Mouse (Mus musculus): ENCODE data around the gene Sergef. TPM values are rescaled to one million over a fixed set of nuclear protein-coding genes. Genes with fewer than 3 reads are reported as not detected.

The Sergef gene
- total and polyA plus RNA-seq, 3 experiments = 10.9 to 36.2 (median 13.0) TPM

DNA sequence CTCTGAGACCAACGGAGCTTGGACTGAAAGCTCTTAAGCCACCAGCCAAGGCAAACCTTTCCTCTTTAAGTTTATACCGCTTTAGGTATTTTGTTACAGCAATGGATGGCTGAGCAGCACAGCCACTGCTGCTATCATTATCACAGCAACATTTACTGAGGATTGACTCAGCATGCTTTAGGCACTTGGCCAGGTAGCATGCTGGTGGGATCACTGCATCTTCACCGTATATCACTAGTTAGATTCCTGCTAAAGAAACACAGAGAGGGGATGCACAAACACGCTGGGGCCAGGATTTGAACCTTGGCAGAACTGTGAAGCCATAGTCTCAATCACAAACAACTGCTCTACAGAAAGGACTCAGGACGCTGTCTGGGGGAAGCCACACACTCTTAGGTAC lies 152.8 kb downstream of the Sergef start:
- no peak for ATAC-seq (ENCODE audit: extremely low read depth, insufficient number of reproducible peaks, low FRiP score, poor library complexity, severe bottlenecking)
- no peaks in the 10 kb centered on the region for H3K9me3 ChIP-seq (replicated peaks)
- no peak overlapping the region for H3K4me3 ChIP-seq (ENCODE audit: low read depth, low read length)
- H3K36me3 ChIP-seq (replicated peaks) = peaks cover 32% of the 10 kb centered on the region
- TF ChIP-seq CTCF (IDR thresholded peaks at IDR 0.05; ENCODE audit: low read depth, low read length) (no peak), GATA2 (IDR thresholded peaks at IDR 0.05; ENCODE audit: borderline replicate concordance, low read depth, low read length) (no peak), POLR2AphosphoS5 (IDR thresholded peaks at IDR 0.05; ENCODE audit: insufficient replicate concordance, low read depth, low read length) (no peak)
- no peak for DNase-seq (ENCODE audit: low spot score)
- H3K4me1 ChIP-seq (ENCODE audit: insufficient read depth, low read depth, low read length) = peaks cover 3% of the 10 kb centered on the region; the same call in 1 of the 2 replicates
- no peaks in the 10 kb centered on the region for H3K27me3 ChIP-seq (ENCODE audit: insufficient read depth, low read length)

DNA sequence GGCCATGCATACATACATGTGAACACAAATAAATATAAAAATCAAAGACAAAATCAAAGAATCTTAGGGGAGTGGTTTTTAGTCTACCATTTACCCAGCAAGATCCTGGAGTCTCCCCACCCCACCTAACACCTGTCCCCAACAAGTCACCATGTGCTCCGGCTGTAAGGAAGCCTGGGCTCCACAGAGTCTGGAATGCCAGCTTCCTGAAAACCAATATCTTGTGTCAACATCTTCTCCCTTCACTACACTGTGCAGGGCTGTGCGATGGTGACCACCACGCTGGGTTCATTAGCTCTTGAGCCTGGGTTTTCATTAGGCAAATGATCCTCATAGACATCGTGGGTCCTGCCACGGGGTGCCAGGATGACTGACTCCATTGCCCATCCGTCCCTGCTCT lies 155.4 kb downstream of the Sergef start:
- ATAC-seq (ENCODE audit: extremely low read depth, insufficient number of reproducible peaks, low FRiP score, poor library complexity, severe bottlenecking) = no peak
- Histone ChIP-seq H3K4me3 (ENCODE audit: low read depth, low read length) (no peak overlapping the region), H3K9me3 (replicated peaks) (no peaks in the 10 kb centered on the region), H3K36me3 (replicated peaks) (peaks cover 26% of the 10 kb centered on the region), H3K4me1 (ENCODE audit: insufficient read depth, low read depth, low read length) (peaks cover 3% of the 10 kb centered on the region; the same call in 1 of the 2 replicates), H3K27me3 (ENCODE audit: insufficient read depth, low read length) (no peaks in the 10 kb centered on the region)
- DNase-seq (ENCODE audit: low spot score) = no peak
- TF ChIP-seq GATA1 (IDR thresholded peaks at IDR 0.05; ENCODE audit: borderline replicate concordance, low read length) = no peak
- no peak for TF ChIP-seq POLR2AphosphoS5 (IDR thresholded peaks at IDR 0.05; ENCODE audit: insufficient replicate concordance, low read depth, low read length)
- TF ChIP-seq GATA2 (IDR thresholded peaks at IDR 0.05; ENCODE audit: borderline replicate concordance, low read depth, low read length) = no peak
- TF ChIP-seq TAL1 (conservative IDR thresholded peaks at IDR 0.05; ENCODE audit: low read depth, low read length) = no peak
- no peak for TF ChIP-seq CTCF (IDR thresholded peaks at IDR 0.05; ENCODE audit: low read depth, low read length)

DNA sequence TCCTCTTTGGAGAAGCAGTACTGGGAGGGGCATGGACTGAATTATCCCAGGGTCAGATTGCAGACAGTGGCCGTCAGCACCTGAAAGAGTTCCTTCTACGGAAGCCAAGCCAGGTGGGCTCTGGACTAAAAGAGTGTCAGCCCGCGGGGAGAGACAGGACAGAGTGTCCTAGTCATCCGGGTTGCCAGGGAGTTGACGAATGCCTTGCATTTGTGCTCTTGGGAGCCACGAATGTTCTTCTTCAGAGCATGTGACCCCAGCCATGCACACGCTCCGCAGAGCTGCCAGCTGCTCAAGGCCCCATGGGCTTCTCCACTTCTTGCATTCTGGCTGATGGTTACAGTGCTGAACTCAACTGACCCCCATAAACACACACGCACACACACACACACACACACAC lies 156.6 kb downstream of the Sergef start:
- no peak for ATAC-seq (ENCODE audit: extremely low read depth, insufficient number of reproducible peaks, low FRiP score, poor library complexity, severe bottlenecking)
- H3K4me3 ChIP-seq (ENCODE audit: low read depth, low read length) = no peak overlapping the region
- H3K9me3 ChIP-seq (replicated peaks) = no peaks in the 10 kb centered on the region
- H3K36me3 ChIP-seq (replicated peaks) = peaks cover 28% of the 10 kb centered on the region
- peaks cover 3% of the 10 kb centered on the region; the same call in 1 of the 2 replicates for H3K4me1 ChIP-seq (ENCODE audit: insufficient read depth, low read depth, low read length)
- no peak for DNase-seq (ENCODE audit: low spot score)
- H3K27me3 ChIP-seq (ENCODE audit: insufficient read depth, low read length) = no peaks in the 10 kb centered on the region
- TF ChIP-seq TAL1 (conservative IDR thresholded peaks at IDR 0.05; ENCODE audit: low read depth, low read length) (no peak), GATA2 (IDR thresholded peaks at IDR 0.05; ENCODE audit: borderline replicate concordance, low read depth, low read length) (no peak), POLR2AphosphoS5 (IDR thresholded peaks at IDR 0.05; ENCODE audit: insufficient replicate concordance, low read depth, low read length) (no peak)

DNA sequence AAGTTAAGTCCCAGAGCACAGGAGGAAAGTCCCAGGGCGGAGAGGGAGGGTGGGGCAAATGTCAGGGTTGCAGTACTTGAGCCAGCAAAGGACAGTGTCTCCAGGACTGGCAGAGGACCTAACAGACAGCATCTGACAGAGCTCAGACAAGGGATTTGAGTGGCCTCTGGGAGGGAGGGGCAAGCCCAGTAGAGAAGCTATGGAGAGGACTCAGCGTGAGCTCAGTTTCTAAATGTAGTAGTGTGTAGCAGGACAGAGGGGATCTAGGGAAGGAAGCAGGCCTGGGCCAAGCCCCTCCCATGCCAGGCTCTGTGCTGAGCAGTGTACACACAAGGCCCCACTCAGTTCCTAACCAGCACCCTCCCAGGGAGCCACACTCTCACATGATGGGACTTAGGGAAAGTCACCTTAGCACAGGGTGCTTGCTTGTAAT lies 157.5 kb downstream of the Sergef start:
- ATAC-seq (ENCODE audit: extremely low read depth, insufficient number of reproducible peaks, low FRiP score, poor library complexity, severe bottlenecking) (no peak), DNase-seq (ENCODE audit: low spot score) (no peak)
- TF ChIP-seq GATA1 (IDR thresholded peaks at IDR 0.05; ENCODE audit: borderline replicate concordance, low read length) = no peak
- no peak for TF ChIP-seq GATA2 (IDR thresholded peaks at IDR 0.05; ENCODE audit: borderline replicate concordance, low read depth, low read length)
- TF ChIP-seq POLR2AphosphoS5 (IDR thresholded peaks at IDR 0.05; ENCODE audit: insufficient replicate concordance, low read depth, low read length) = no peak
- no peak for TF ChIP-seq CTCF (IDR thresholded peaks at IDR 0.05; ENCODE audit: low read depth, low read length)
- TF ChIP-seq TAL1 (conservative IDR thresholded peaks at IDR 0.05; ENCODE audit: low read depth, low read length) = no peak
- H3K4me3 ChIP-seq (ENCODE audit: low read depth, low read length) = no peak overlapping the region
- peaks cover 3% of the 10 kb centered on the region; the same call in 1 of the 2 replicates for H3K4me1 ChIP-seq (ENCODE audit: insufficient read depth, low read depth, low read length)
- H3K36me3 ChIP-seq (replicated peaks) = peaks cover 26% of the 10 kb centered on the region
- no peaks in the 10 kb centered on the region for H3K27me3 ChIP-seq (ENCODE audit: insufficient read depth, low read length)
- no peaks in the 10 kb centered on the region for H3K9me3 ChIP-seq (replicated peaks)

DNA sequence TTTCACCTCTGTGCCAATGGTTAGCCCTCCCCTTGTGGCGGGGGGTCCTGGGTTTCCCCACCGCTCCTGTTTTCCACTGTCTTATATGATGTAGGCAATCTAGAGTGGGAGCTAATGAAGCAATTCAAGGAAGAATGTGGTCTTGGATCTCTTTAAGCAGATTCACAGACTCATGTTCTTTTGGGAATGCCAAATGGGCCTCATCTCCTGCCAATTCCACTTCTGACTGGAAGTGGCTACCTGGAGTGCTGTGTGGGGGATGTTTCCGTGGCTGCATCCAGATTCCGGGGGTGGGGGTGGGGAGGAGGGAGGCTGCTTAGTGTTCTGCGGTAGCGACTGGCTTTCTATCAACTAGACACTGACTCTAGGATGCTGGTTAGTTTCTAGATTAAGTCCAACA lies 159.8 kb downstream of the Sergef start:
- Histone ChIP-seq H3K36me3 (replicated peaks) (peaks cover 17% of the 10 kb centered on the region), H3K27me3 (ENCODE audit: insufficient read depth, low read length) (no peaks in the 10 kb centered on the region), H3K9me3 (replicated peaks) (no peaks in the 10 kb centered on the region), H3K4me1 (ENCODE audit: insufficient read depth, low read depth, low read length) (peaks cover 3% of the 10 kb centered on the region; the same call in 1 of the 2 replicates), H3K4me3 (ENCODE audit: low read depth, low read length) (no peak overlapping the region)
- ATAC-seq (ENCODE audit: extremely low read depth, insufficient number of reproducible peaks, low FRiP score, poor library complexity, severe bottlenecking) = no peak
- TF ChIP-seq GATA2 (IDR thresholded peaks at IDR 0.05; ENCODE audit: borderline replicate concordance, low read depth, low read length) (no peak), GATA1 (IDR thresholded peaks at IDR 0.05; ENCODE audit: borderline replicate concordance, low read length) (no peak), CTCF (IDR thresholded peaks at IDR 0.05; ENCODE audit: low read depth, low read length) (no peak), TAL1 (conservative IDR thresholded peaks at IDR 0.05; ENCODE audit: low read depth, low read length) (no peak), POLR2AphosphoS5 (IDR thresholded peaks at IDR 0.05; ENCODE audit: insufficient replicate concordance, low read depth, low read length) (no peak)
- DNase-seq (ENCODE audit: low spot score) = no peak

DNA sequence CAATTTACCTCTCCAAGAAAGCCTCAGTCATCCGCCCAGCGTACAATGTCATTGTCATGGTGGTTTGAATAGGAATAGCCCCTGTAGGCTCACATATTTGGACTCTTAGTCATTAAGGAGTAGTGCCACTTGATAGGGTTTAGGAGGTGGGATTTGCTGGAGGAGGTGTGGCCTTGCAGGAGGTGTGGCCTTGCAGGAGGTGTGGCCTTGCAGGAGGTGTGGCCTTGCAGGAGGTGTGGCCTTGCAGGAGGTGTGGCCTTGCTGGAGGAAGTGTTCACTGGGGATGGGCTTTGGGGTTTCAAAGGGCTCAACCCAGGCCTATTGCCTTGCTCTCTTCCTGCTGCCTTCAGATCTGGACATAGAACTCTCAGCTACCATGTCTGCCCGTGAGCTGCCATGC lies 162.2 kb downstream of the Sergef start:
- Histone ChIP-seq H3K27me3 (ENCODE audit: insufficient read depth, low read length) (no peaks in the 10 kb centered on the region), H3K4me3 (ENCODE audit: low read depth, low read length) (no peak overlapping the region), H3K4me1 (ENCODE audit: insufficient read depth, low read depth, low read length) (peaks cover 3% of the 10 kb centered on the region; the same call in 1 of the 2 replicates), H3K36me3 (replicated peaks) (peaks cover 12% of the 10 kb centered on the region), H3K9me3 (replicated peaks) (no peaks in the 10 kb centered on the region)
- no peak for DNase-seq (ENCODE audit: low spot score)
- ATAC-seq (ENCODE audit: extremely low read depth, insufficient number of reproducible peaks, low FRiP score, poor library complexity, severe bottlenecking) = no peak
- TF ChIP-seq CTCF (IDR thresholded peaks at IDR 0.05; ENCODE audit: low read depth, low read length) (no peak), TAL1 (conservative IDR thresholded peaks at IDR 0.05; ENCODE audit: low read depth, low read length) (no peak), POLR2AphosphoS5 (IDR thresholded peaks at IDR 0.05; ENCODE audit: insufficient replicate concordance, low read depth, low read length) (no peak), GATA1 (IDR thresholded peaks at IDR 0.05; ENCODE audit: borderline replicate concordance, low read length) (no peak), GATA2 (IDR thresholded peaks at IDR 0.05; ENCODE audit: borderline replicate concordance, low read depth, low read length) (no peak)

Data from G1E (cell line).